Mouse (Mus musculus): ENCODE measurements around the gene Tuft1. TPM values are rescaled to one million over a fixed set of nuclear protein-coding genes. Genes with fewer than 3 reads are reported as not detected.
A peak's percentile ranks its signal among the peaks of the same experiment; 100 is the strongest.
"Not testable (repeated sequence)": the region's sequence is repeated elsewhere in the genome, so short reads cannot be mapped to it uniquely, and the experiment has no call there.

Tuft1 gene
- total RNA-seq (2021), result 10 to 100 TPM in 1 of 2 experiments, 1 to 10 TPM in 1; 8.1 to 10.2 TPM

DNA sequence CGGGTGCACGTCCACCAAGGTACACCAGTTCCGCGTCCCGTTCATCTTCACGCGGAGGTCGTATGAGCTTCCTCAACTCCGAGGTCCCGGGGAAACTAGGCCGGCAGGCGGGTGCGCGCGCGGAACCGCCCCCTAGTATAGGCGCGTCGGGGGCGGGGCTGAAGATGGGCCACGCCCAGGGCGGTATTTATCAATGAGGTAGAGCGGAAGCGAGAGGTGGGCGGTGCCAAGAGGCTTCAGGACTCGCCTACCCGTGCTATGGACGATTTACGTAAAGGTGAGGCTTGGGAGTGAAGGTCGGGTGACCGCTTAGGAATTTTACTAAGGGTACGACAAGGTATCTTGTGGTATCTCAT lies at the start of gene Tuft1:
Tuft1 (minus strand) TSS at position 133 of the 356 bp plus-strand sequence.
- DNase-seq, result peak; percentile 78

DNA sequence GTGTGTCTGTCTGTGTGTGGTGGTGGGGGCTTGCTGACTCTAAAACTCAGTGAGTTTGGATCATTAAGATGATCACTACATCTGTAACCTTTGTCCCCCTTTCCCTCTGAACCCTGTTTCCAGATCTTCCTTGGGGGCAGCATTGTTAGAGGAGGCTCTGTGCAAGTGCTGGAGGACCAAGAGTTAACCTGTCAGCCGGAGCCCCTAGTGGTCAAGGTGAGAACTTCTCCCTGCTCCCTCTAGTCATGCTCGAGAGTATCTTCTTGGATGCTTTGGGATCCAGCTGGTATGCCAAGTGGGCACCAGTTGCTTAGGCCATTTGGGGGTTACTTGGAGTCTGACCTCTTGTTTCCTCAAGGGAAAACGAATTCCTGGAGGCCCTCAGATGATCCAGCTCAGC lies 44.7 kb upstream of the Tuft1 start:
- DNase-seq, result peak; percentile 41

DNA sequence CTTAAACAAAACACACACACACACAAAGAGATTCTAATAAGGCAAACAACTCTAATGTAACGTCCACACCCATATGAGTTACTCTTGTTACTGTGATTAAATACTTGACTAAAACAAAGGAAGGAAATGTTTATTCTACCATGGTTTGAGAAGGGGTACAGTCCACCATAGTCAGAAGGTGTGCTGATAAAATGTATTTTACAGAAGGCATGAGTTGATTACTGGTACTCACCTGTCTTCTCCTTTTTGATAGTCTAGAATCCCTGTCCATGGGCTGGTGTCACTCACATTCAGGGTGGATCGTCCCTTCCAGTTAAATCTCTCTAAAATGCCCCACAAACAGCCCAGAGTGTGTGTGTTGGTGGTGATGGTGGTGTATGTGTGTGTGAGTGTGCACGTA lies 44.2 kb upstream of the Tuft1 start:
- no peak for DNase-seq

DNA sequence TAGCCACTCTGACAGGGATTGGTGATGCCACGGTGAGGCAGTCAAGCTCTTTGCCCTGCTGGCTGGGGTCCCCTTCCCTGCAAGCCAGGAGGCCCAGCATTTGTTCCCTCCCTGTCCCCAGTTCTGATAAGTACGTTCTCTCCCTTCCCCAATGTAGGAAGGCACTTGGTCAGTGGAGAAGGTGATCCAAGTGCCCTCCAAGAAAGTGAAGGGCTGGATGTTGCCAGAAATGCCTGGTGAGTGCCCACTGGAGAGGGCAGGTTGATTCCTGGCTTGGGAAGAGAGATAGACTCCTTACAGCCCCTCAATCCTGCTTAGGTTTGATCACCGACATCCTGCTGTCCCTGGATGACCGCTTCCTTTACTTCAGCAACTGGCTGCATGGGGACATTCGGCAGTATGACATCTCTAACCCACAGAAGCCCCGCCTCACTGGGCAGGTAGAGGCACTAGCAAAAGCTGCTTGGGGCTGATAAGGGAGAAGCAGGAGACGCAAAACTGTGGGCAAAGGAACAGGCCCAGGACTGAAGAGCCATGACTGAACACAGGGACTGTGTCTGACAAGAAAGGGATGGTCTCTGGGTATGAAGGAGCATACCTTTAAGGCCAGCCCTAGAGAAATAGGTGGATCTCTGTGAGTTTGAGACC lies 43.6 kb upstream of the Tuft1 start:
- not testable (repeated sequence) for DNase-seq

DNA sequence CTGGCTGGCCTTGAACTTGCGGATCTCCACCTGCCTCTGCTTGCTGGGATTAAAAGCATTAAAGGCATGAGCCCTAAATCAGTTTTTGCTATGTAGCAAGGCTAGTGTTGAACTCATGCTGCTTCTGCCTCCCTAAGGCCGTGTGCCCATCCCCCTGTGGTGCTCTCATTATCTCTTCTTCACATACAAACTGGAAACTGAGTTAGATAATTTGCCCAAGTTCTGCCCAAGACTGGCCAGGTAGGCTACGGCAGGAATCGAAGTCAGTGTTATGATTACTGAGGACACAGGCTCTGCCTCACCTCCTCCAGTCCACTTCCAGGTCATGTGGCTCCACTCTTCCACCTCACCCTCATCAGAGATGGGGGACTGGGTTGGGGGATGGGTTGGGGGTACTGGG lies 37.6 kb upstream of the Tuft1 start:
- not testable (repeated sequence) for DNase-seq

DNA sequence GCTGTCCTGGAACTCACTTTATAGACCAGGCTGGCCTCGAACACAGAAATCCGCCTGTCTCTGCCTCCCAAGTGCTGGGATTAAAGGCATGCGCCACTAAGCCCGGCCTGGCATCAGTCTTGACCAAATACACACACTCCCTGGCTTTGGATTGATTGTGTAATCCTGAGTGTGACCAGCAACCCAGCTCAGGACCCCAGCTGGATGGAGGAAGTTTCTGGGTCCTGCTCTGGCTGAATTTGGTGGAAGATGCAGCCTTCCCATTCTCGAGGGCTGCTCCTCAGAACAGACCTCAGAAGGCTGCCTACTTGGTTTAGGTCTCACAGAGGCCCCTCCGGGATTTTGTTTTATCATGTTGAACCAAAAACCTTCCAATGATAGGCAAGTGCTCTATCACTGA lies 36.9 kb upstream of the Tuft1 start:
- not testable (repeated sequence) for DNase-seq

DNA sequence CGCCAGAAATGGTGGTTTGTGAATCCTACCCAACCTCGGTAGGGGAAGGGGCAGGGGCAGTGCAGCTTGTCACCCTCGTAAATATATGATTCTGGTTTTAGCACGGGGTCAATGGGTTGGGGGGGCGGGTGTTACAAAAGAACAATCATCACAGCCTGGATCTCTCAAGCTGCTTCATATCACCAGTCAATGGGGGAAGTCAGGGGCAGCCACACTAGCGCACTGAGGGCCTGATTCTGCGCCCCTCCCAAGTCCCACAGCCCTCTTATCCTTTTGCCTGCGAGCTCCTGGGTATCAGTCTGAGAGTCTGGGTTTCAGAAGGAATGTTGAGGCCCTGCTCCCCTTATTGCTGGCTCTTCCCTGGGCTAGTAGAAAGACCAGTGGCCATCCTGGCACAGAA lies 35.2 kb upstream of the Tuft1 start:
- not testable (repeated sequence) for DNase-seq

DNA sequence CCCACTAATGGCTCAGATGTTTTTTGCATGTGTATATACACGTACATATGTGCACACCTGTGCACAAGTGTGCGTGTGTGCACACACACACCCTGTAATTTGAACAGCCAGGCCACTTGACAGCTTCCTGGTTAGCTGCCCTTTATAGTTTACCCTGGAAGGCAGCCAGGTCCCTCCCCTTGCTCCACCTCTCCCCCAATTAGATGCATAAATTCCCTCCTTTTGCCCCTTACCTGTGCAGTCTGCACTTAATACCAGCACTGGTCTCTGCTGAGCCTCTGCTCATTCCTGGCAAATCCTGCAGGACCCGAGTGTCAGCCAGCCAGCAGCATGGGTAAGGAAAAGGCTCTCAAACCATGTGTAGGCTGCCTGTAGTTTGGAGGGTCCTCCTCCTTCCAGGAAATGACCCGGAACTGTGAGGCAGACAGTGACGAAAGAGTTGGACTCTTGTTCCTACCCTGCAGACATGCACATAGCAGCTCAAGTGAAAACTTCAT lies 34.7 kb upstream of the Tuft1 start, which contains the start of gene Selenbp2:
Selenbp2 (plus strand) TSS at position 228 of the 497 bp plus-strand sequence.
- no peak for DNase-seq

DNA sequence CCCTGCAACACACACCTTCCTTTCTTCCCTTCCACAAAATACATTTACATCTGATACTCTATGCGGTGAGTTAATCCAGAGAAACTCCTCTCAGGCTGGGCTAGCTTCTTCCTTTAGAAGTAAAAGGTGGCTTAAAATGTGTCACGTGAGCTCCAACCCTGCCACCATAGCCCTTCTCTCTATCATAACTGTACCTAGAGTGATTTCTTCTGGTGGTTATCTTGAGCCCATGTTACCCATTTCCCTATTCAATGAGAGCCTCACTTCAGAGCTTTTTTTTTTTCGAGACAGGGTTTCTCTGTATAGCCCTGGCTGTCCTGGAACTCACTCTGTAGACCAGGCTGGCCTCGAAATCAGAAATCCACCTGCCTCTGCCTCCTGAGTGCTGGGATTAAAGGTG lies 33.0 kb upstream of the Tuft1 start:
- not testable (repeated sequence) for DNase-seq

DNA sequence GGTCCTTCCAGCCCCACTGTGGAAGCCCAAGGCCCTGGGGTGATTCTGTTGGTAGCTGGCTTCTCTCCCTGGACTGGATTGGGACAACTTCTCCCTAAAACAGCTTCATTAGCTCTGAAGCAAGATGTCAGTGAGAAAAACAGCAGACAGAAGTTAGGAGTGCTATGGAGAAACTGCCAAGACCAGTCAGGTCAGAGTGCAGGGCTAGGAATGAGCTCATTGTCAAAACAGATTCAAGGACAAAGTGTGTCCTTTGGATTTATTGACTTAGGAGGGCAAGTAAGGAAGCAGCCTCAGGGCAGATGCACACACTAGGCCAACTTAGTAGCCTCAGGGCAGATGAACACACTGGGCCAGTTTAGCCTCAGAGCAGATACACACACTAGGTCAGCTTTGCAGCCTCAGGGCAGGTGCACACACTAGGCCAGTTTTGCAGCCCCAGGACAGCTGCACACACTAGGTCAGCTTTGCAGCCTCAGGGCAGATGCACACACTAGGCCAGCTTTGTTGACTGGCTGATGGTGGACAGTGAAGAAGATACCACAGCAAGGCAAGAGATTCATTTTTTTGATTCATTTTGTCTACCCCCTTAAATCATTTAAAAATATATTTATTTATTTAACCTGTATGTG lies 32.1 kb upstream of the Tuft1 start:
- DNase-seq, result no peak

DNA sequence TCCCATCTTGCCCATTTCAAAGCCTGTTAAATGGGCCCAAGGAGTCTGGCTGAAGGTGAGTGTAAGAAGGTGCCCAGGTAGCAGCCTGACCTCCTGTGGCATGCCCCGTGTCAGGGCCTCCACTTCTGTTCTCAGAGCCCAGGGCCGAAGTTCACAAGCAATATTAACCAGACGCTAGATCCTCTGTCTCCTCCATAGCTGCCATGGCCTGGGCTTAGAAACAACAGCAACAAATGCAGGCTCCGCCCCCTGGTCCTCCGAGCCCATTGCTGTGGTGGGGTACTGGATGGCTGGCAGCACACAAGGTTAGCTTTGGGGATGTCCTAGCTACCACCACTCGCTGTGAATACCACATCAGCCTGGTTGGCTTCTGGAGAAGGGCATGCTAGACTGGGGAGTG lies 31.5 kb upstream of the Tuft1 start:
- DNase-seq, result not testable (repeated sequence)

DNA sequence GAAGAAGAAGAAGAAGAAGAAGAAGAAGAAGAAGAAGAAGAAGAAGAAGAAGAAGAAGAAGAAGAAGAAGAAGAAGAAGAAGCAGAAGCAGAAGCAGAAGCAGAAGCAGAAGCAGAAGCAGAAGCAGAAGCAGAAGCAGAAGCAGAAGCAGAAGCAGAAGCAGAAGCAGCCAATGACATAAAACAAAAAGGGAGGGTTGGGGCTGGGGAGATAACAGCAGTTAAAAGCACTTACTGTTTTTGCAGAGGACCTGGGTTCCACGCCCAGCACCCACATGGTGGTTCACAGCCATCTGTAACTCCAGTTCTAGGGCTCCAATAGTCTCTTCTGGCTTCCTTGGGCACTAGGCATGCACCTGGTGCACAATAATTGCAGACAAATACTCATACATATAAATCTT lies 30.5 kb upstream of the Tuft1 start:
- not testable (repeated sequence) for DNase-seq

DNA sequence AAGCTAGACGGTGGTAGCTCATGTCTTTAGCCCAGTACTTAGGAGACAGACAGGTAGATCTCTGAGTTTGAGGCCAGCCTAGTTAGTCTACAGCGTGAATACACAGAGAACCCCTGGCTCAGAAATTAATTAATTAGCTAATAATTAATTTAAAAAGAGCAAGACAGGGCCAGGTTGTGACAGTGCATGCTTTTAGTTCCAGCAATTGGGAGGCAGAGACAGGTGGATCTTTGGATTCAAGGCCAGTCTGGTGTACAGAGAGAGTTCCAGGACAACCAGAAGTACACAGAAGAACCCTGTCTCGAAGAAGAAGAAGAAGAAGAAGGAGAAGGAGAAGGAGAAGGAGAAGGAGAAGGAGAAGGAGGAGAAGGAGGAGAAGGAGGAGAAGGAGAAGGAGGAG lies 30.0 kb upstream of the Tuft1 start:
- not testable (repeated sequence) for DNase-seq

DNA sequence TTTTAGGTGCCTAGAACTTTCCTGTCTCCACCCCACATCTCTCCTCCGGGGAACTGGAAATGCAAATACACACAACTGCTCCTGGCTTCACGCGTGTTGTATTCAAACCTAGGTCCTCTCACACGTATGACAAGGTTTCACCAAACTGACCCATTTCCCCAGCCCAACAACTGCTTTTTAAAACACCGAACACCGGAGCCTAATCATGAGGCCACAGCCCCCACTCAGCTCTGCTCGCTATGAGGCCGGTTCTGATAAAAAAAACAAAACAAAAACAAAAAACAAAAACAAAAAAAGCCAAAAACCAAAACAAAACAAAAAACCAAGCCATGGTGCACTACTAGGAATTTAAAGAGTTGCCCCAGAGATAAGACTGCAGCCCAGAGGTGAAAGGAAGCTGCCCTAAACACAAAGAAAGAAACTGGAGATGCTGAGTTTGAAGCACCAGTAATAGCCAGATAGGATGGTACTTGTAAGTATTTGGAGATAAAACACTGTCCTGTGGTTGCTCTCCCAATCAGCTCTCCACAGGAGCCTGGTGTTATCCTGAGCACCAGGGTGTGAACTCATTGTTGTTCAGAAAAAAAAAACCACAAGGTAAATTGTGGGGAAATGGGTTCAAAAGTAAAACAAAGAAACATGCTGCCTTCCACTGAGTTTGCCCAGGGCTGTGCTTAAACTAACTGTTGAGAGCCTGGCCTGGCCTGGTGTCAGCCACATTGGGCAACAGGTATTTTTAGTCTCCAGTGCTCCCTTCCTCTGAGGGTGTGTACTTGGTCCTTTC lies 27.5 kb upstream of the Tuft1 start:
- DNase-seq, result not testable (repeated sequence)

DNA sequence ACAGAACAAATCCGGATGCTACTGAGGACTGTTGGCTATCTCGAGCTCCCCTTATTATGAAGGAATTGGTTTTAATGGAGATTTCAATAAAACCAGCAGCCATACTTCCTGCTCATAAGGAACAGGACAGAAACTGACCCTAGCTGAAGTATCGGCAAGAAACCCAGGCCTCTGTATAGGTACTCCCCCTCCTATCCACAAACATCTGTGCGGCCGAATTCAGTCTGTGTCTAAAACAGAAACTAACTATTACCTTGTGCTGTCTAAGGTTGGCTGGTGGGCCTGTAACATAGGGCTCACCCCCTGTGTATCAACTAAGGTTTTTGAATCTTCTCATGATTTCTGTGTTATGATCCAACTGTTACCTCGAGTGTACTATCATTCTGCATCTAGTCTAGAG lies 25.0 kb upstream of the Tuft1 start:
- DNase-seq, result no peak

DNA sequence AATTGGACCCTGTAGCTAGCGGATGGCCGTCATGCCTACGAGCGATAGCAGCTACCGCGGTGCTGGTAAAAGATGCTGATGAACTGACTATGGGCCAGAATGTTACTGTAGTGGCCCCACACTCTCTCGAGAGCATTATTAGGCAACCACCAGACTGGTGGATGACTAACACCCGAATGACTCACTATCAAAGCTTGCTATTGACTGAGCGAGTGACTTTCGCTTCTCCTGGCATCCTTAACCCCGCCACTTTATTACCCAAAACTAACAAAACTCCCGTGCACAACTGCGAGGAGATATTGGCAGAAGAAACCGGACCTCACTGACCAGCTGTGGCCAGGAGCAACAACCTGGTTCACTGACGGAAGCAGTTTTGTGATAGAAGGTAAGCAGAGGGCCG lies 22.1 kb upstream of the Tuft1 start:
- DNase-seq, result no peak

DNA sequence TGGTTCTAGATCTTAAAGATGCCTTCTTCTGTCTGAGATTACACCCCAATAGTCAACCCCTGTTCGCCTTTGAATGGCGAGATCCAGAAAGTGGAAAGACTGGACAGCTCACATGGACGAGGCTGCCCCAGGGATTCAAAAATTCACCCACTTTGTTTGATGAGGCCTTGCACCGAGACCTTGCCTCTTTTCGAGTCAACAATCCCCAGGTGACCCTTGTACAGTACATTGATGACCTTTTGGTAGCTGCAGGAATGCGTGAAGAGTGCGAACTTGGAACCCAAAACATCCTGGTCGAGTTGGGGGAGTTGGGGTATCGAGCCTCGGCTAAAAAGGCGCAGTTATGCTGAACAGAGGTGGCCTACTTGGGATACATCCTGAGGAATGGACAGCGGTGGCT lies 21.4 kb upstream of the Tuft1 start:
- not testable (repeated sequence) for DNase-seq

DNA sequence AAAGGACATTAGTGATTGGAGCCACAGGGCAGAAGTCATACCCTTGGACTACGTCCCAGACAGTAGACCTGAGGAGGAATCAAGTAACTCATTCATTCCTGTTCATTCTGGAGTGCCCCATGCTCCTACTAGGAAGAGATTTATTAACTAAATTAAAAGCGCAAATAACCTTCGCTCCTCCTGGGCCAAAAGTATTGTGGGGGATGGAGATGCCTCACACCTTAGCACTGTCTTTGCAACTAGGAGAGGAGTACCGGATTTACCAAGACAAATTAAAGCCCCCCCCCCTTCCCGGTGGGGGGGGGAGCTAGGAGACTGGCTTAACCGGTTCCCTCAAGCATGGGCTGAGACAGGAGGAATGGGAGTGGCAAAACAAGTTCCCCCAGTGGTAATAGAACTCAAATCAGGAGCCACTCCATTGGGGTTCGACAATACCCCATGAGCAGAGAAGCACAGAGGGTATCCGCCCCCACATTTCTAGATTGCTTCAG lies 20.7 kb upstream of the Tuft1 start:
- DNase-seq, result no peak

DNA sequence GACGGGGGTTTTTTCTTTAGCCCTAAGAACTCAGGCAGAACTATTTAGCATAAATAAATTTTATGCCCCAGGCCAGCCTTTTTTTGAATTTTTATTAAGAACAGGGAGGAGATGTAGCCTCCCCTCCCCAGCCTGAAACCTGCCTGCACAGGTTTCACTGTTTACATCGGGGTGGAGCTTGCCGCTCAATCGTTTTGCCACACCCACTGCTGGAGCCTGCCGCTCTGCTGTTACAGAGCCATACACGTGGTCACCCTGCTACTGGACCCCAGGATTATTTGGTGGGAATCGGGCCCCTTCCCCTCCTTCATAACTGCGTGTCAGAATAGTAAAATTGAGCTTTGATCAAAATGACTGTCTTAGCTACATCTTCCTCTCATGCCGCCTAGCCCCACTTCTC lies 16.4 kb upstream of the Tuft1 start:
- not testable (repeated sequence) for DNase-seq

DNA sequence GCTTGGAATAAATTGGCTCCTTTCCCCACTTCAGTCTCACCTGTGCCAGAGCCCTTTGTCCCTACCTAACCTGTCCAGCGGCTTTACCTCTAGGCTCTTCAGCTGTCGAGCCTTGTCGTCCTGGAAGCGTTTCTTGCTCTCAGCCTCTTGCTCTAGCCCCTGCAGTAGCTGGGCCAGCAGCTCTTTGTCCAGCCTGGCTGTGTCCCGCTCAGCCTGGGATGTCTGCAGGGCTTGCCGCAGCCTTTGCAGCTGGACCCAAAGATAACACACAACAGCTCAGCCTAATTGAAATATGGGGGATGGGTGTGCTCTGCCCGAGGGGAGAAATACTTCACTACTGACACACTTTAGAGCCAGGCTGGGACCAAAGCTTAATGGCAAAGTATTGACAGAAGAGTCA lies 7.2 kb upstream of the Tuft1 start:
- peak; percentile 12 for DNase-seq

DNA sequence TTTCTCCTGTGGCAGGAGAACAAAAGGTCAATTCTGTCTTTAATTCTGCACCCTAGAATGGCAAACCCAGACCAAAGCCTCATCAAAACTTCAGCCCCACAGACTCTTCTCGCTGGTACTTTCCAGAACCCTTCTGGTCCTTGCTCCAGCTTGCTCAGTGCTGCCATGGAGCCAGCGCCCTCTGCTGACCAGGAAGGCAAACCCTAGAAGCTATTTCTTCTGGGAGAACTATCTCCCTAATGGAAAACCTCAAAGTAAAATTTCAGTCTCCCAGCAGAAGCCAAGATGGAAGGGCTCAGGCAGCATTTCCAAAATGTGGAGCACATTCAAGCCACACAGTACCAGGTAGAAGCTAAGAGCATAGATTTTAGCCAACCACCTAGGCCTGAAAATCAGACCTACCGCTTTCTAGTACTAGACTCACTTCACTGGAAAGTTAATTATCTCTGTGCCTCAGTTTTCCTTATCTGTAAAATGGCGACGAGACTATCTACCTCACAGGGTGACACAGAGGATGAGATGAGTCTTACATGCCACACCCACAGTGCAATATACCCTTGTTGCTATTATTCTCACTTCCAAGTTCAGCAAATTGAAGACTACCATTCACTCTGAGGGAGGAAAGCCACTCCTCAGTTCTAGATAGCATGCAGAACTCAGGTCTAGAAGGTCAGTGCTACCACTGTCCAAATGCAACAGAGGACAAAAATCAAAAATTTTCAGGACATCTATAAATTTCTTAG lies 6.6 kb upstream of the Tuft1 start:
- DNase-seq, result not testable (repeated sequence)

DNA sequence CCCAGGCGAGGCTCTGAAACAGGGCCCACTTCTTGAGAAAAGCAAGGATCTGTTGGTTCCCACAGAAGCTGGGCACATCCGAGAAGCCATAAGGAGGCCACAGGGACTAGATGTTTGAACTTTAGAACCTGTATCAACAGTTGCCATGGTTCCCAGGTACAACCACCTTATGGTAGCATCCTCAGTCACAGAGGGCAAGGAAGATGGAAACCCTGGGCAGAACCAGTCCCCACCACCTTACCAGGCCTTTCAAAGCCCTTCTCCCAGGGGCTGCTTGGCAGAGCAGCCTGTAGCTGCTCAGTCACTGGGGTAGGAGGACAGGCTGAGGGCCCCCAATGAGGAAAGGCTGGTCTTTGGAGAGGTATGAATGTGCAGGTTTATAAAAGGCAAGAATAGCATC lies 2.2 kb upstream of the Tuft1 start:
- DNase-seq, result not testable (repeated sequence)

Measured in heart, postnatal 4 days (tissue).